Mouse (Mus musculus) bone marrow, adult 2 months (tissue): Measurements from ENCODE around the gene Ust.

Experiments used
- CTCF ChIP-seq: fragments of 200-500 bp; IDR thresholded peaks from 2 replicates; pipeline ENCODE4 v1.5.1; 2011; ENCODE audit warnings: low read length, control low read depth; ENCODE audit not compliant: control insufficient read depth, insufficient read depth
- POLR2A ChIP-seq: fragments of 200-500 bp; IDR thresholded peaks from 2 replicates; pipeline ENCODE4 v1.6.1; 2011; ENCODE audit warnings: low read depth, mild to moderate bottlenecking, control low read depth, low read length, borderline replicate concordance; ENCODE audit not compliant: control insufficient read depth

DNA sequence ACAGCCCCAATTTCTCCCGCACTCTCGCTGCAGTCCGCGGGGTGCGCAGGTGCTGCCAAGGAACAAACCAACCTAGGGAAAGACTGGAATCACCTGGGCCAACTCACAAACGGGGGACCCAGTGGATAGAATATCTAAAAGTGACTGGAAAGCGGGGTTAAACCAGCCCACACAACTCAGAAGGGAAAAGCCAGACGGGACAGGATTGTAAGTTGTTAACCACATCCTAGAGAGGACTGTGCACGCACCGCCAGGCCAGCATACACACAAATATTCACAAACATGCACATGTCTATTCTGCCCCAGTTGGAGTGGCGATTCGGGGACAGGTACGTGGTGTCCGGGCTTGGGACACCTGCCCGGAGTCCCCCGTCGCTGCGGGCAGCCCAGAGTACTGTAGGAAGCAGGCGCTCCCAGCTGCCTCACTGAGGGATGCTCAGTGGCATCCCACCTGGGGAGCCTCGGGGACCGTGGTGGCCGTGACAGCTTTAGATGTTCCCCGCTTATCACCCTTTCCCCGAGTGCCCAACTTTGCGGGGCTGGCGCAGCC is 959 bp downstream of the Ust start:
- TF ChIP-seq POLR2A, result no peak
- no peak for TF ChIP-seq CTCF
